Mouse (Mus musculus) urinary bladder, postnatal 25 days (tissue): ENCODE data around the gene Astn1.

Source experiments
- DNase-seq: peaks from one replicate; pipeline ENCODE4 v3.0.0; 2022; ENCODE audit warnings: low spot score

Astn1 gene

DNA sequence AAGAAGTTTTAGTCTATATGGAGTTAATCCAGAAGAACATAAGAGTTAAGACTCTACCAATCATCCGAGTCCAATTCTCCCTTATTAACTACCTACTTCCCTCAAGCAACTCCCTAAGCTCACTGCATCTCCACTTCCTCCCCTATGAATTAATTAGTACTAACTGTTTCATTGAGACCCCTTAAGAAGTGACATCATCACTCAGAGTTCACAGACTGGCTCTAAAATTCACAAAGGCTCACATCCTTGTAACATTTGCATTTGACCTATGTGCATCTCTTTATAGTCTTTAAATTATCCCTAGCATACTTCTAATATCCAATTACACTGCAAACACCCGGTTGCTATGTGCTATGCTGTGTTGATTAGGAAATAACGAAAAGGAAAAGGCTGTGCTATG, 174.1 kb downstream of the Astn1 start:
- no peak for DNase-seq

DNA sequence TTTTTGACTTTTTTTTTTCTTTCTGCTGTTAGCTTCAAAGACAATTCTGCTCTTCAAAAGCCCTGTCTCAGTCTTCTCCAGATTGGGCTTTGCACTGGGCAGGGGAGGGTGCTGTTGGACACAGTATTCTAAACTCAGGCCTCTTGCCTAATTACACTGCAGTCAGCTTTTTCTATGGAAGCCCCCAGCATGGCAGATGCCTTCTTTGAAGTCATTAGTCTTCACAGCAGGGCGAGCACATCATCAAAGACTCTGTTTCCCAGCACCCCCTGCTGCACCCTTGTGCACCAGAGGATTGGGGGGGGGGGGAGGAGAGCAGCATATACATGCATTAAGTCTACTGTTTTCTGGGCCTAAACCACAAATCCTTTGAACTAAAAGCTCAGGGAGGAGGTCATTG, 174.8 kb downstream of the Astn1 start:
- no peak for DNase-seq

DNA sequence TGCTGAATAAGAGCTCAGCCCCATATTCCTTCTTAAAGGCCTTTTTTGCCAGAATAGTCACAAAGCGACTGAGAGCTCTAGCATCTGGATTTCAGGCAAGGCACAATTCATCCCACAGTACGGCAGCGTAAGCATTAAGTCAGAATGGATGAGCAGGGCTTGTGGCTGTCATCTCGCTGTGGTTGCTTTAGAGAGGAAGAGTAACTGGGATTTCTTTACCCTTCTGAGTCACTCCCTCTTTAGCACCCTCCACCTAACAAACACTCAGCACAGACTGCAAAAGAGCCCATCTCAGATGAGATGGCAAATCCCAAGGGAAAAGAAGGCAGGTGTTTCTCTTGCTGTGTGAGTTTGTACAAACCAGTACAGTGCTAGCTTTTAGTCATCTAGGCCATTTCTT, 183.0 kb downstream of the Astn1 start:
- no peak for DNase-seq

DNA sequence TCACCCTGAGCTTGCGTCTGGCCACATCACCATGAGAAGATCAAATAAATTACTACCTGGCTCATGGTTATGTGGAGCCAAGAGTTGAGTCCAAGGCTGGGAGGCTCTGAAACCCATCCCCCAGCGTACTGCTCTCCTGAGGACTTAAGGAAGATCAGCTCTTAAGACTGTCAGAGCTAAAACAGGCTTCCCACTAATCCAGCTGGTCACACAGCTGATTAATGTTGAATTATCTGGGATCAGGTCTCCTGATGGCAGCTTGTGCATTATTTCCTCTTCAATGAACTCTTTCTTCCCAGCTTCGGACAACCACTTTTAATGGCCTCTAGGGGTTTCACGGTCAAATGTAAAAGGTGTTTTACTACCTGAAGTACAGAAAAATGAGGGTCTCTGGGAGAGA, 184.4 kb downstream of the Astn1 start:
- no peak for DNase-seq

GRCm38 (mm10) chr1:158547592-158548211, 185.6 kb downstream of the Astn1 start:
- DNase-seq = no peak

GRCm38 (mm10) chr1:158548319-158548718, 186.2 kb downstream of the Astn1 start:
- DNase-seq = no peak

GRCm38 (mm10) chr1:158549616-158550015, 187.5 kb downstream of the Astn1 start:
- DNase-seq = no peak

DNA sequence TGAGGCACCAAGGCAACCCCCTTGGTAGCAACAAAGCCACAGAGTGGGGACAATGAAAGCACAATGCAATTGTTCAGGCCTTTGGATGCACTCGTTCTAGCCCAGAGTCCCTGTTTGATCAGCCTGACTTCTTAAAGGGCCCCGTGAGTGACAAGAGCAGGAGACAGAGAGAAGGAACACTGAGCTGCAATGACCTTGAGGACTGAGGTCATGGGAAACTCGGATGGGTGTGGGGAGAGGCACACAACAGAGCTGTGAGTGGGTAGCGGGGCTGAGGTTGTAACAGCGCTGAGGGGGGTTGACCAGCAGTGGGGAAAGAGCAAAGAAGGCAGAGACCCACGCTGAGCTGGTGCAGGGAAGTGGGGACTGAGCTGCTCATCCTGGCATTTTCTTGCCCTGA, 189.9 kb downstream of the Astn1 start:
- DNase-seq = no peak

DNA sequence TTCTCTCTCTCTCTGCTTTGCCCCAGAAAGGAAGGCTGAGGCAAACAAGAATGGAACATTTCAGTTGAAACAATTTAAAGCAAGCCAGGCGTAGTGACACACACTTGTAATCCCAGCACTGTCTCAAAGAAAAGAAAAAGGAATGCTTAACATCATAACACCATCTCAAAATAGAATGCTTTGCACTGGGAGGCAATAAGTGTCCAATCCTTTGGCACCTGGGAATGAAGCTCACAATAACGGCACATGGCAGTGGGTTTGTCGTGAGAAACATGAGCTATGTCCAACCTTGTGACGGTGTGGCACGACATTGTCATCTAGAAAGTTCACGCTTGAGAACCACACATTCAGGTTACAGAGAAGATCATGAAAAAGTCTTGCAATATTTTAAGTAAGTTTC, 191.3 kb downstream of the Astn1 start:
- no peak for DNase-seq

- DNase-seq = no peak
Observed at GRCm38 (mm10) chr1:158554020-158554505, 192.0 kb downstream of the Astn1 start.

- no peak for DNase-seq
Observed at GRCm38 (mm10) chr1:158573168-158573567, 211.1 kb downstream of the Astn1 start.

DNA sequence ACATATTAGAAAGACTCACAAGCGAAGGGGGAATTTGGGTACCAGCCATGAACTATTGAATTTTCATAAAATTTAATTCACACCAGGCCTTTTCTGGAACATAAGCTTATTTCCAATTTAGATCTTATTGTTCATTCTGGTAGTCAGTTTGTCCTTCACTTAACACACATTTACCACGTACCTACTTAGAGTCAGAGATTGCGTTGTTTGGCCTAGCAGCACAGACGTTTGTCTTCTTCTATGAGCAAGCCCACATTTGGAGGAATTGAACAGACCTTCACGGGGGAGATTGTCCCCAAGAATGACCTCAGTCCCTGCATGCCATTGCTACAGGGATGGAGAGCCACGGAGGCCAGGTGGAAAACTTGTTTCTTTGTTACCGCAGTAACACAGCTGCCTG, 211.5 kb downstream of the Astn1 start:
- no peak for DNase-seq

DNA sequence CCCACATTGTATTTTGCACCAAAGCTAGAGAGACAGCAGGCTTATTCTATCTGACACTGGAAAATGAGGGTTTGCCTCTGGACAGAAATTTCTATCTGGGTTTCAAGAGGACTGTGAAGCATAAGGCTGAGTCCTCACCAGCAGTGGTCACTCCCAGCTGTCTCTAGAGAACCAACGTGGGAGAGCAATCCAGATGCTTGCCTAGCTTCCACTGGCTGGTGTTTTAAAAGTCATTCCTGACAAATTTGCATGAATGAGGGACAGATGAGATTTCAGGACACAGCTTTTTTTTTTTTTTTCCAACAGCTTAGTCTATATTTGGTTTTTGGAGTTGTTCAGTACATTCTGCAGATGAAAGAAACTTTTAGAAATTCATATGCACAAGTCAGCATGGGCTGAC, 213.9 kb downstream of the Astn1 start:
- no peak for DNase-seq

DNA sequence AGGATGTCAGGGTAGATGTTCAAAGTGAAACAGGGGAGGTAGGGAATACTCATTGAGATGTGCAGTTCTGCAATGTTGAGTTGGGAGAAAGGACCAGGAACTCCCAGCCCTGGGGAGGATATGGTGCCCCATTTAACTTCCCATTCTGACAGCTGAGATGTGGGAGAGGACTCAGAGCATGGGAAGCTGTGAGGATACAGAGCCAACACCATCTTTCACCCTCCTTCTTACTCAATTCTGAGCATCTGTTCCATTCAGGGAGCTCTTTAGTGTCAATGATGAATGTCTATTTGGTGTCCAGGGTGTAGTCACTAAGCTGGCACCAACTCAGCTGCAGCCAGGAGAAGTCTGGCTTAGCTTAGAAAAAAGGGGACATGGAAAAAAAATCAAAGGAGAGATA, 219.7 kb downstream of the Astn1 start:
- DNase-seq = no peak

DNA sequence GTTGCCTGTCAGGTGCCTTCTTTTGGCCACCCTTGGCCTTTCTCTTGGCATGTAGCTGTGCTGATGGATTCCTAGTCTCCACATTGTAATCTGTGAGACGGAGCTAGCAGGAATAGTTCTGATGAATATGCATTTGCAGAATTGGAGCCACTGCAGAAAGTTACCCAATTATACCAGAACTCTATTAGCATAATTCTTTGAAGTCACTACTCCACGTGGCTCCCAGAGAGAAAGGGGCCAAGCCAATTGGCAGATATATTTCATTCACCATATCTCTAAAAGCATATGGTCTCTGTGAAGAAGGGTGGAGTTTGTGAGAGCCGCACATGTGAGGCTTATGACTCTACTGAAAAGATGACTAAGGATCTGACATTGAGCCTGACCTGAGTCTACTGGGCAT, 226.8 kb downstream of the Astn1 start:
- DNase-seq = no peak

DNA sequence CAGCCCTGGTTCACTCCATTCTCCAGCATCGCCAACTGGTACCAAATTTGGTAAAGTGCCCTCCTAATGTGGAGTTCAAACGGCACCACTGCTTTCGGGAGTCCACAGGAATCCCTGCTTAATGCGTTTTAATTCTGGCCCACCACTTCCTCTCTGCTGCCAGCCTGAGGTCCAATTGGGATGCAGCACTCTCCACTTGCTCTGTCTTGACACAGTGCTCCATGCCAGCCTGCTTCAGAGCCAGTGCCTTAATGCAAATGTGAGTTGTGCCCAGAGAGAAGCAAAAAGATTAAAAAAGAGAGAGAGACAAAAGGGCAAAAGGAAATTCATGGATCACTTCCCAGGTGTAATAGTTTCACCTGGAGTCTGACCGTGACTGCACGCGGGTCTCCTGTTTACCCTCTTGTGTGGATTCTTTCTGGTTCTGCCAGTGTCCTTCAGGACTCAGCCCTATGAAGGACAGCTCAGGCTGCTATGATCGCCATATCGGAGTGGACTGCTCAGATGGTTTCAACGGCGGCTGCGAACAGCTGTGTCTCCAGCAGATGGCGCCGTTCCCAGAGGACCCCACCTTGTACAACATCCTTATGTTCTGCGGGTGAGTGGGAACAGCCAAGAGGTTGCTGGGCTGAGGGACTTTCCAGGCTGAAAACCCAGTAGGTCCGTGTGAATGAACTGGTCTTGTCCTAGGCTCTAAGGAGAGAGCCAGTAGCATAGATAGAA, 234.8 kb downstream of the Astn1 start:
- DNase-seq = peak; percentile 18

DNA sequence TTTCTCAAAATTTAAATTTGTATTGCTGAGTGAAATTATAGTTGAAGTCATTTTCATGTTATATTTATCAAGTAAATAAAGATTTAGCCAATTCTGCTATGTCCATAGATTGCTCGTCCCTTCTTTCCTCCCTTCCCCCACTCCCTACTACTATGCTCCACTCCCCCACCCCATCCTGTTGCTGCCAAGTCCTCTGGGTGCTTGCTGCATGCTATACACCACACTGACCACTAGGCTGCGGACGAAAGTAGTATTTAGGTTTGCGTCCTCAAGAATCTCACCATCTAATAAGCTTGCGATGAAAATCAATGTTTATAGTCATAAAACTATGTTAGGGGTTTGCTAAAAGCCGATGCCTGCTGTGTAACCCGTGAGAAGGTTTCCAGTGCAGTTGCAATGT, 235.9 kb downstream of the Astn1 start:
- no peak for DNase-seq

DNA sequence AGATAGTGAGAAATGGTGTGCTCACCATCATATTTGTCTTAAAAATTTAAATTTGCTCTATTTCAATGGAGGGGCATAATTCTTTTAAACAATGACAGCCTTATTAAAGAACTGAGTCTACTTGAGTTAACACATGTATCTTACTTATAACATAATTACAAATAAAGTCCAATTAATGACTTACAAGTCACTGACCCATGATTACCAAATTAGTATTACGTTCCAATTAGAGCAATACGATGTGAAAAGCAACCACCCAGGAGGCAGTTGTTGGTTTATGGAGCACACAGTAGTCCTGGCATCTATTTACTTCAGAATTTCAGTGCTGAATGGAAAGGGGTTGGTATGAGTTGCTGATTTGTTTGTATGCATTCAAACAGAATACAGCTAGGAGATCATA, 237.4 kb downstream of the Astn1 start:
- no peak for DNase-seq

GRCm38 (mm10) chr1:158603056-158603455, 241.0 kb downstream of the Astn1 start:
- DNase-seq = no peak

- DNase-seq = no peak
Observed at GRCm38 (mm10) chr1:158604149-158604548, 242.1 kb downstream of the Astn1 start.

DNA sequence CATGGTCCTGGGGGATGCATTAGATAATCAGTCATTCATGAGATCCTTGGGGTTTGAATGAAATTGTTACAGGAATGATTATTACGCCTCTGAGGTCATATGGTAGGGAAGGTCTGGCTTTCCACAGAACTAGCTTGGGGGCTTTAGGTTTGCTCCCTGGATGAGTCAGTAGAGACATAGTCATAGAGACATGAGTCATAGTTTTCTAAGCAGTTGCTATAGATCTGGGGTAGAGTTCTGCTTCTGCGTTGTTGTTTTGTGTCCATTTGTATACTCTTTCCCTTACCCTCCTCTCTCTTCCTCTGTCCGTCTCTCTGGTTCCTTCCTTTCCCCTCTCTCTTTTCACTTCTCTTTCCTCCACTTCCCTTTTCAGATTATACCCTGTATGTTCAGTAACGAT, 243.5 kb downstream of the Astn1 start:
- no peak for DNase-seq

- DNase-seq = no peak
Observed at GRCm38 (mm10) chr1:158606324-158606723, 244.3 kb downstream of the Astn1 start.

DNA sequence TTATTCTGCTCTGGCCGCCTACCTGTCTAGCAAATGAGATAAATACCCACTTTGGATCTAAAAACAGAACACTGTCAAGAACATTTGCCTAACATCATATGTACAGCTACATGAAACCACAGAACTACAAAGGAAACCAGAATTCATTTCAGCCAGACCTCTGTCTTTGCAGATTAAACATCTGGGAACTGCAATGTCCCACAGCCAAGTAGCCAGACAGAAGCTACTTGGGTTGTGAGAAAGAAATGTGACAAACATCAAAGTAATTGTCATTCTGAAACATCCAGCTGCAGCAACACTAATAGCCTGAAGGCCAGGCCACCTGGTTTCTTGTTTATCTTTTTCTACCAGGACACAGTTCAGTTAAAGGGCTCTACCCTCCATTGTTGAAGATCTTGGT, 245.1 kb downstream of the Astn1 start:
- no peak for DNase-seq

- no peak for DNase-seq
Observed at GRCm38 (mm10) chr1:158615202-158615601, 253.1 kb downstream of the Astn1 start.
